Mouse (Mus musculus) olfactory bulb, adult 2 months (tissue): ENCODE measurements at regions not wholly inside any gene's neighbourhood (a gene's known extent, or its start where the extent isn't known, plus 50 kb on each side); places are given as distances from the start of the nearest gene placed in this dataset.
"Not testable (repeated sequence)": the region's sequence is repeated elsewhere in the genome, so short reads cannot be mapped to it uniquely, and the experiment has no call there.

Experiments
- H3K27ac ChIP-seq: fragments of 200-500 bp; 2 replicates; pipeline ENCODE4 v1.5.1; 2012; ENCODE audit warnings: low read depth, low read length; ENCODE audit not compliant: insufficient read depth
- H3K4me1 ChIP-seq: fragments of 200-500 bp; 2 replicates; pipeline ENCODE4 v1.6.1; 2012; ENCODE audit warnings: low read length; ENCODE audit not compliant: control insufficient read depth, insufficient read depth
- H3K4me3 ChIP-seq: fragments of 200-500 bp; 2 replicates; pipeline ENCODE4 v1.5.1; 2012; ENCODE audit warnings: mild to moderate bottlenecking, low read depth, low read length, moderate library complexity; ENCODE audit not compliant: insufficient read depth
- CTCF ChIP-seq: fragments of 200-500 bp; IDR thresholded peaks from 2 replicates; pipeline ENCODE4 v1.5.1; 2012; ENCODE audit warnings: low read depth, mild to moderate bottlenecking, low read length, moderate library complexity; ENCODE audit not compliant: insufficient read depth
- POLR2A ChIP-seq: fragments of 200-500 bp; IDR thresholded peaks from 2 replicates; pipeline ENCODE4 v1.6.1; 2012; ENCODE audit warnings: mild to moderate bottlenecking, low read depth, low read length, moderate library complexity; ENCODE audit not compliant: insufficient read depth
- WGBS: fragments of 180-500 bp; shearing (Covaris S2); methylation state at CpG from one replicate; pipeline ENCODE4 v1.1.7; 2018; 5-methylcytosine and 5-hydroxymethylcytosine counted together

GRCm38 (mm10) chr17:85857705-85858472, 169.8 kb upstream of the Six2 start:
- no peak overlapping the region for H3K27ac ChIP-seq
- no peak for TF ChIP-seq CTCF
- TF ChIP-seq POLR2A = no peak
- WGBS = 6% methylated on average over 22 of the region's 22 CpGs
- H3K4me1 ChIP-seq = peaks cover 6% of the 10 kb centered on the region
- peak overlapping the region; percentile 6 for H3K4me3 ChIP-seq

GRCm38 (mm10) chr17:85856894-85857293, 168.8 kb upstream of the Six2 start:
- not testable (repeated sequence) for H3K4me1 ChIP-seq, H3K4me3 ChIP-seq, H3K27ac ChIP-seq
- 57% methylated on average over 4 of the region's 5 CpGs for WGBS

GRCm38 (mm10) chr17:85853156-85853555, 165.1 kb upstream of the Six2 start:
- no peak overlapping the region for H3K27ac ChIP-seq
- peaks cover 3% of the 10 kb centered on the region; the same call in 1 of the 2 replicates for H3K4me1 ChIP-seq
- TF ChIP-seq POLR2A (no peak), CTCF (no peak)
- WGBS = 75% methylated on average over 5 of the region's 5 CpGs
- no peak overlapping the region for H3K4me3 ChIP-seq

GRCm38 (mm10) chr17:85848526-85848925, 160.5 kb upstream of the Six2 start:
- H3K4me1 ChIP-seq = peaks cover 3% of the 10 kb centered on the region; the same call in 1 of the 2 replicates
- H3K4me3 ChIP-seq = no peak overlapping the region
- no peak overlapping the region for H3K27ac ChIP-seq
- 97% methylated on average over 3 of the region's 3 CpGs for WGBS
- no peak for TF ChIP-seq CTCF

GRCm38 (mm10) chr17:85847756-85848155, 159.7 kb upstream of the Six2 start:
- Histone ChIP-seq H3K4me1 (peaks cover 3% of the 10 kb centered on the region; the same call in 1 of the 2 replicates), H3K27ac (no peak overlapping the region), H3K4me3 (no peak overlapping the region)
- 50% methylated on average over 7 of the region's 7 CpGs for WGBS
- no peak for TF ChIP-seq CTCF

GRCm38 (mm10) chr17:85845059-85845458, 157.0 kb upstream of the Six2 start:
- 87% methylated on average over 6 of the region's 6 CpGs for WGBS
- H3K4me3 ChIP-seq = no peak overlapping the region
- TF ChIP-seq CTCF = no peak
- TF ChIP-seq POLR2A = no peak
- H3K27ac ChIP-seq = no peak overlapping the region
- H3K4me1 ChIP-seq = peaks cover 3% of the 10 kb centered on the region; the same call in 1 of the 2 replicates

- Histone ChIP-seq H3K27ac (no peak overlapping the region), H3K4me1 (peaks cover 3% of the 10 kb centered on the region; the same call in 1 of the 2 replicates), H3K4me3 (no peak overlapping the region)
- WGBS = 93% methylated on average over 13 of the region's 13 CpGs
- TF ChIP-seq POLR2A (no peak), CTCF (no peak)
Measured at GRCm38 (mm10) chr17:85844486-85844885, 156.4 kb upstream of the Six2 start.

- WGBS = 90% methylated on average over 19 of the region's 19 CpGs
- Histone ChIP-seq H3K4me1 (no peaks in the 10 kb centered on the region), H3K27ac (no peak overlapping the region), H3K4me3 (no peak overlapping the region)
- TF ChIP-seq POLR2A (no peak), CTCF (no peak)
Measured at GRCm38 (mm10) chr17:85823036-85823435, 135.0 kb upstream of the Six2 start.

- 65% methylated on average over 4 of the region's 4 CpGs for WGBS
- no peak overlapping the region for H3K4me3 ChIP-seq
Measured at GRCm38 (mm10) chr17:85821861-85822260, 133.8 kb upstream of the Six2 start.

More at GRCm38 (mm10) chr17:85821861-85822260, 133.8 kb upstream of the Six2 start:
- TF ChIP-seq POLR2A (no peak), CTCF (no peak)
- no peak overlapping the region for H3K27ac ChIP-seq
- H3K4me1 ChIP-seq = no peaks in the 10 kb centered on the region
